Mouse (Mus musculus): ENCODE measurements at regions not wholly inside any gene's neighbourhood (a gene's known extent, or its start where the extent isn't known, plus 50 kb on each side); places are given as distances from the start of the nearest gene placed in this dataset.

DNA sequence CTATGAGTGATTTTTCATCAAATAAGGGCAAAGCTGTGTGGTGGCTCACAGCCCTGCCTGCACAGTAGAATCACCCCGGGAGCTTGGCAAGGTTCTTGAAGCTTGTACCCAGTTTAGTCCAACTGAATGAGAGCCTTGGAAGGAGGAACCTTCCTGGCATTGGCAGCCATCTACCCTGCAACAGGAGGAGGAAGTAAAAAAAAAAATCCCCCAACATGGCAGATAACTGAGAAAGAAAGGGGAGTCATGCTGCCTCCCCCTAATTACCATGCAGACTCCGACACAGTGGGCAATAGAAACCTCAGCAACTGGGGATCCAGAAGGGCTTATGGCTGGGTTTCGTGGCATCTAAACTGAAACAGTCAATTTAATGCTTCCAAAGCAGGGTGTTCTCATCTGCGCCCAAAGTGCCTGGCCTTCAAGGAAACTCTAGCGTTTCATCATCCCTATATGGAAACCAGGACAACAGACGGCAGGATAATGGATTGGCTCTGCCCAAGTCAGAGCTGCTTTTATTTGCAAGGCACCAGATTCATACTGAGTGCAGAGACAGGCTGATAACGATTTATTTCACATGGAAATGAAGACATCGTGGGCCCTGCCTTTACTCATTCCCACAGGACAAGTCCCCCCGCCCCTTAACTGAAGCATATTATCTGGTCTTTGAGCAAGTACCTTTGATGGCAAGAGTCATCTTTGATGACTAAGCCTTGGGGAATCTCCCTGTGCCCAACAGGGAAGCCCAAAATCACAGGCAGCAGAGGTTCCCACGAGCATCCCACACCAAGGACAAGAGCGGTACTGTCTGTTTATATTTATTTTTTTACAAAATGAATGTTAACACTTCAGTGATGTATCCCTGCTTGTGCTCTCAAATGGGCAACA lies 52.9 kb upstream of the Atl2 start:
- Histone ChIP-seq H3K4me1 (ENCODE audit: control insufficient read depth, insufficient read depth, insufficient read length, low read length) (no peaks in the 10 kb centered on the region), H3K27ac (replicated peaks; ENCODE audit: low read depth, low read length) (no peak overlapping the region), H3K4me3 (ENCODE audit: insufficient read depth, low read depth, low read length) (no peak overlapping the region)

Measured in brown adipose tissue, adult 24 weeks (tissue).